In genomic region chr2:30132801-30133612, GRCm38 (mm10) we compare ENCODE assay signal across 8 mouse cellular contexts. TPM values are rescaled to one million over a fixed set of nuclear protein-coding genes. Genes with fewer than 3 reads are reported as not detected.
DNase-seq lines count a peak whose midpoint lies in the region; ATAC-seq and TF ChIP-seq lines count a peak whose summit lies in the region.

No protein-coding gene starts in this region.

- H3K27ac ChIP-seq in MEL (ENCODE audit: control insufficient read depth, low read depth, low read length) = peak overlapping the region; percentile 97
- 0 out of 2 replicates have a peak overlapping the region, but pooled peaks have one; percentile 2 for H3K27ac ChIP-seq in forebrain, embryonic 13.5 days
- H3K27ac ChIP-seq in liver, embryonic 15.5 days (replicated peaks) = peak overlapping the region; percentile 87
- no peak overlapping the region; the same call in none of the 2 replicates for H3K27ac ChIP-seq in neural tube, embryonic 15.5 days (replicated peaks)

- H3K4me1 ChIP-seq in MEL (ENCODE audit: control insufficient read depth in 1 of 2, insufficient read depth in 2 of 2, low read length in 2 of 2) = peaks cover 2 to 11% of the 10 kb centered on the region in 2 experiments; a peak in 2 of 4 replicates
- peaks cover 26% of the 10 kb centered on the region for H3K4me1 ChIP-seq in forebrain, embryonic 13.5 days
- H3K4me1 ChIP-seq in liver, embryonic 15.5 days (replicated peaks) = peaks cover 56% of the 10 kb centered on the region
- peaks cover 42% of the 10 kb centered on the region for H3K4me1 ChIP-seq in neural tube, embryonic 15.5 days

- H3K4me2 ChIP-seq in forebrain, embryonic 13.5 days = peak overlapping the region; percentile 93
- H3K4me2 ChIP-seq in liver, embryonic 15.5 days = peak overlapping the region; percentile 94
- H3K4me2 ChIP-seq in neural tube, embryonic 15.5 days = peak overlapping the region; percentile 93

- peaks cover 0 to 8% of the 10 kb centered on the region in 2 experiments; a peak in 2 of 4 replicates for H3K36me3 ChIP-seq in MEL (ENCODE audit: control insufficient read depth in 1 of 2, insufficient read depth in 2 of 2, low read length in 2 of 2)
- H3K36me3 ChIP-seq in forebrain, embryonic 13.5 days (ENCODE audit: poor library complexity, severe bottlenecking) = peaks cover 25% of the 10 kb centered on the region
- peaks cover 13% of the 10 kb centered on the region for H3K36me3 ChIP-seq in liver, embryonic 15.5 days (replicated peaks)
- H3K36me3 ChIP-seq in neural tube, embryonic 15.5 days = peaks cover 17% of the 10 kb centered on the region

- H3K27me3 ChIP-seq in MEL (ENCODE audit: control insufficient read depth in 1 of 2, insufficient read depth in 2 of 2, low read length in 2 of 2) = no peaks in the 10 kb centered on the region
- H3K27me3 ChIP-seq in forebrain, embryonic 13.5 days = no peaks in the 10 kb centered on the region
- H3K27me3 ChIP-seq in liver, embryonic 15.5 days = no peaks in the 10 kb centered on the region
- no peaks in the 10 kb centered on the region for H3K27me3 ChIP-seq in neural tube, embryonic 15.5 days (replicated peaks)

- H3K9ac ChIP-seq in MEL (ENCODE audit: control insufficient read depth, low read depth, low read length, poor library complexity, severe bottlenecking) = peak overlapping the region; percentile 78
- peak overlapping the region; percentile 85; the same call in 1 of the 2 replicates for H3K9ac ChIP-seq in forebrain, embryonic 13.5 days
- H3K9ac ChIP-seq in liver, embryonic 15.5 days = peak overlapping the region; percentile 85
- peak overlapping the region; percentile 29 for H3K9ac ChIP-seq in neural tube, embryonic 15.5 days (replicated peaks)

- no peak for TF ChIP-seq RAD21 in MEL (IDR thresholded peaks at IDR 0.05; ENCODE audit: low read depth, low read length)

- peak; percentile 88 for DNase-seq in 3T3-L1 (ENCODE audit: low read depth, low spot score)
- peak; percentile 70 for DNase-seq in MEL (ENCODE audit: low read depth, low spot score)
- peak; percentile 47 for DNase-seq in hindlimb bud, embryonic 11.5 days (ENCODE audit: extremely low spot score, low read depth, low spot score)
- no peak for DNase-seq in thymus, postnatal 36 days
- DNase-seq in left cerebral cortex, postnatal 36 days (ENCODE audit: low spot score in 2 of 2) = no peak

- peak overlapping the region; percentile 55 to 74 for H3K4me3 ChIP-seq in MEL (ENCODE audit: control insufficient read depth in 1 of 2, insufficient read depth in 1 of 2, low read depth in 2 of 2, low read length in 2 of 2)
- H3K4me3 ChIP-seq in forebrain, embryonic 13.5 days = peak overlapping the region; percentile 73
- H3K4me3 ChIP-seq in liver, embryonic 15.5 days (replicated peaks) = peak overlapping the region; percentile 86
- peak overlapping the region; percentile 86 for H3K4me3 ChIP-seq in neural tube, embryonic 15.5 days (replicated peaks)

- intact Hi-C loops in left cerebral cortex, postnatal 36 days (cut with DNase I) = no loop called here

- H3K9me3 ChIP-seq in MEL (replicated peaks; ENCODE audit: insufficient read depth, low read length) = no peaks in the 10 kb centered on the region
- H3K9me3 ChIP-seq in forebrain, embryonic 13.5 days (replicated peaks) = no peaks in the 10 kb centered on the region
- H3K9me3 ChIP-seq in liver, embryonic 15.5 days (replicated peaks) = no peaks in the 10 kb centered on the region
- H3K9me3 ChIP-seq in neural tube, embryonic 15.5 days (replicated peaks) = no peaks in the 10 kb centered on the region

- no peak for ATAC-seq in forebrain, embryonic 13.5 days
- peak; percentile 58 for ATAC-seq in liver, embryonic 15.5 days (ENCODE audit: insufficient read depth)
- ATAC-seq in neural tube, embryonic 15.5 days (ENCODE audit: low FRiP score) = peak; percentile 15; the same call in 1 of the 2 replicates

- H3K79me2 ChIP-seq in MEL (ENCODE audit: control insufficient read depth, insufficient read depth, low read length, poor library complexity) = peaks cover 9% of the 10 kb centered on the region

- 25% methylated on average over 16 of the region's 16 CpGs for WGBS in forebrain, embryonic 13.5 days
- 34% methylated on average over 16 of the region's 16 CpGs for WGBS in liver, embryonic 15.5 days (ENCODE audit: insufficient replicate concordance)
- WGBS in neural tube, embryonic 15.5 days = 27% methylated on average over 16 of the region's 16 CpGs

- no peak for TF ChIP-seq POLR2A in MEL (IDR thresholded peaks at IDR 0.05; ENCODE audit: control insufficient read depth in 1 of 2, insufficient read depth in 1 of 2, low read depth in 1 of 2, low read length in 2 of 2, poor library complexity in 1 of 2)

- TF ChIP-seq EP300 in MEL (IDR thresholded peaks at IDR 0.05; ENCODE audit: low read depth in 1 of 2, low read length in 2 of 2) = no peak; a peak in 1 of 4 replicates

- no peak for TF ChIP-seq CTCF in MEL (IDR thresholded peaks at IDR 0.05 in 2 of 3, conservative IDR thresholded peaks at IDR 0.05 in 1 of 3; ENCODE audit: control insufficient read depth in 1 of 3, insufficient read depth in 1 of 3, low read depth in 2 of 3, low read length in 3 of 3, poor library complexity in 1 of 3, severe bottlenecking in 1 of 3)

TF ChIP-seq in MEL, 35 proteins besides CTCF, POLR2A, EP300 and RAD21 (continues in another document):
- TF ChIP-seq GABPA (IDR thresholded peaks at IDR 0.05; ENCODE audit: low read depth, low read length) = no peak
- TF ChIP-seq POLR2AphosphoS2 (IDR thresholded peaks at IDR 0.05; ENCODE audit: low read length) = no peak
- TF ChIP-seq SIN3A (IDR thresholded peaks at IDR 0.05; ENCODE audit: low read length) = no peak
- 0 out of 2 replicates have a peak, but pooled peaks have one; percentile 24 for TF ChIP-seq CHD2 (IDR thresholded peaks at IDR 0.05; ENCODE audit: low read length)
- no peak for TF ChIP-seq TBP (IDR thresholded peaks at IDR 0.05; ENCODE audit: low read depth, low read length)
- TF ChIP-seq TAL1 (IDR thresholded peaks at IDR 0.05; ENCODE audit: low read length) = no peak
- no peak for TF ChIP-seq USF2 (IDR thresholded peaks at IDR 0.05; ENCODE audit: borderline replicate concordance in 1 of 2, insufficient read depth in 1 of 2, low read depth in 1 of 2, low read length in 2 of 2)
- TF ChIP-seq MAX (IDR thresholded peaks at IDR 0.05; ENCODE audit: low read length) = no peak
- peak; percentile 21; the same call in 1 of the 2 replicates for TF ChIP-seq RCOR1 (IDR thresholded peaks at IDR 0.05; ENCODE audit: low read depth, low read length)
- no peak for TF ChIP-seq ELF1 (IDR thresholded peaks at IDR 0.05; ENCODE audit: low read depth, low read length)
- no peak for TF ChIP-seq NRF1 (IDR thresholded peaks at IDR 0.05; ENCODE audit: insufficient read depth, low read depth, low read length, poor library complexity, severe bottlenecking)
- peak; percentile 89 for TF ChIP-seq BHLHE40 (IDR thresholded peaks at IDR 0.05; ENCODE audit: borderline replicate concordance, low read depth, low read length)

RNA-seq across cellular contexts. Expression of gene Tbc1d13, which starts 0.5 kb away (rescaled TPM):
- total RNA-seq in MEL (2012; rRNA removed) = 49.1 and 62.4 TPM in 2 replicates
- 10 to 100 TPM in 1 of 2 experiments, not detected in 1; 78.5 TPM for polyA plus RNA-seq in MEL (2012; ENCODE audit: insufficient read depth in 1 of 2, insufficient read length in 2 of 2, low read depth in 1 of 2, low replicate concordance in 2 of 2, missing spikeins in 1 of 2)
- polyA plus RNA-seq in forebrain, embryonic 13.5 days (2015; fragmentation: Nextera tagmentation; extraction: Ambion mirVana) = 12.3 and 14.1 TPM in 2 replicates
- polyA plus RNA-seq in liver, embryonic 15.5 days (2015; fragmentation: Nextera tagmentation; extraction: Ambion mirVana) = 2.0 and 2.6 TPM in 2 replicates
- 11.3 TPM in 2 replicates for polyA plus RNA-seq in neural tube, embryonic 15.5 days (2015; fragmentation: Nextera tagmentation; extraction: Ambion mirVana)
- total RNA-seq in left cerebral cortex, postnatal 36 days (2021) = 10 to 100 TPM; 48.0 to 63.9 TPM

RNA-seq across cellular contexts. Expression of gene Zer1, which starts 8.6 kb away (rescaled TPM):
- 3.9 and 4.3 TPM in 2 replicates for total RNA-seq in MEL (2012; rRNA removed)
- 10 to 100 TPM in 1 of 2 experiments, not detected in 1; 14.0 TPM for polyA plus RNA-seq in MEL (2012; ENCODE audit: insufficient read depth in 1 of 2, insufficient read length in 2 of 2, low read depth in 1 of 2, low replicate concordance in 2 of 2, missing spikeins in 1 of 2)
- 10.5 and 10.9 TPM in 2 replicates for polyA plus RNA-seq in forebrain, embryonic 13.5 days (2015; fragmentation: Nextera tagmentation; extraction: Ambion mirVana)
- 2.4 and 2.5 TPM in 2 replicates for polyA plus RNA-seq in liver, embryonic 15.5 days (2015; fragmentation: Nextera tagmentation; extraction: Ambion mirVana)
- polyA plus RNA-seq in neural tube, embryonic 15.5 days (2015; fragmentation: Nextera tagmentation; extraction: Ambion mirVana) = 12.4 and 14.5 TPM in 2 replicates
- 100 to 1,000 TPM; 154 to 161 TPM for total RNA-seq in left cerebral cortex, postnatal 36 days (2021)

RNA-seq across cellular contexts. Expression of gene Endog, which starts 38.3 kb away (rescaled TPM):
- total RNA-seq in MEL (2012; rRNA removed) = 27.2 and 27.9 TPM in 2 replicates
- polyA plus RNA-seq in MEL (2012; ENCODE audit: insufficient read depth in 1 of 2, insufficient read length in 2 of 2, low read depth in 1 of 2, low replicate concordance in 2 of 2, missing spikeins in 1 of 2) = 10 to 100 TPM in 1 of 2 experiments, not detected in 1; 19.4 TPM
- polyA plus RNA-seq in forebrain, embryonic 13.5 days (2015; fragmentation: Nextera tagmentation; extraction: Ambion mirVana) = 9.5 and 10.4 TPM in 2 replicates
- 17.9 and 22.1 TPM in 2 replicates for polyA plus RNA-seq in liver, embryonic 15.5 days (2015; fragmentation: Nextera tagmentation; extraction: Ambion mirVana)
- 26.9 and 27.1 TPM in 2 replicates for polyA plus RNA-seq in neural tube, embryonic 15.5 days (2015; fragmentation: Nextera tagmentation; extraction: Ambion mirVana)
- 10 to 100 TPM; 19.3 to 25.0 TPM for total RNA-seq in left cerebral cortex, postnatal 36 days (2021)

RNA-seq across cellular contexts. Expression of gene Zdhhc12, which starts 39.6 kb away (rescaled TPM):
- 22.6 and 25.1 TPM in 2 replicates for total RNA-seq in MEL (2012; rRNA removed)
- polyA plus RNA-seq in MEL (2012; ENCODE audit: insufficient read depth in 1 of 2, insufficient read length in 2 of 2, low read depth in 1 of 2, low replicate concordance in 2 of 2, missing spikeins in 1 of 2) = 10 to 100 TPM in 1 of 2 experiments, not detected in 1; 42.1 TPM
- polyA plus RNA-seq in forebrain, embryonic 13.5 days (2015; fragmentation: Nextera tagmentation; extraction: Ambion mirVana) = 21.0 and 21.2 TPM in 2 replicates
- polyA plus RNA-seq in liver, embryonic 15.5 days (2015; fragmentation: Nextera tagmentation; extraction: Ambion mirVana) = 19.3 and 20.6 TPM in 2 replicates
- 31.6 and 33.6 TPM in 2 replicates for polyA plus RNA-seq in neural tube, embryonic 15.5 days (2015; fragmentation: Nextera tagmentation; extraction: Ambion mirVana)
- total RNA-seq in left cerebral cortex, postnatal 36 days (2021) = 1 to 10 TPM; 7.2 to 8.6 TPM

RNA-seq across cellular contexts. Expression of gene Spout1, which starts 45.3 kb away (rescaled TPM):
- total RNA-seq in MEL (2012; rRNA removed) = 68.0 and 83.6 TPM in 2 replicates
- 100 to 1,000 TPM; 103 to 220 TPM for polyA plus RNA-seq in MEL (2012; ENCODE audit: insufficient read depth in 1 of 2, insufficient read length in 2 of 2, low read depth in 1 of 2, low replicate concordance in 2 of 2, missing spikeins in 1 of 2)
- 62.1 and 71.1 TPM in 2 replicates for polyA plus RNA-seq in forebrain, embryonic 13.5 days (2015; fragmentation: Nextera tagmentation; extraction: Ambion mirVana)
- polyA plus RNA-seq in liver, embryonic 15.5 days (2015; fragmentation: Nextera tagmentation; extraction: Ambion mirVana) = 24.9 and 27.3 TPM in 2 replicates
- polyA plus RNA-seq in neural tube, embryonic 15.5 days (2015; fragmentation: Nextera tagmentation; extraction: Ambion mirVana) = 70.5 and 72.5 TPM in 2 replicates
- total RNA-seq in left cerebral cortex, postnatal 36 days (2021) = 10 to 100 TPM; 36.8 to 37.4 TPM

Comparison
In these comparisons a context has a peak if more than half of its experiments do, and no peak if none do; other contexts are left out.
1. DNase-seq: peak in 3T3-L1 (single experiment), MEL (single experiment) and hindlimb bud, embryonic 11.5 days (single experiment); none in thymus, postnatal 36 days (0 of 2) and left cerebral cortex, postnatal 36 days (0 of 2).
2. H3K9ac ChIP-seq: peak in every context shown above with its lines; median percentile 85 in forebrain, embryonic 13.5 days; 85 in liver, embryonic 15.5 days; 78 in MEL; 29 in neural tube, embryonic 15.5 days.
3. Peak in every context shown above with its lines, with median percentiles within 50 percentile points of each other: H3K4me3 ChIP-seq and H3K4me2 ChIP-seq.